Mouse (Mus musculus) lung, adult 2 months (tissue): ENCODE measurements around the gene D630003M21Rik.
A peak's percentile ranks its signal among the peaks of the same experiment; 100 is the strongest.

Experiments used
- CTCF ChIP-seq: fragments of 200-500 bp; IDR thresholded peaks from 2 replicates; pipeline ENCODE4 v1.5.1; 2011; ENCODE audit warnings: mild to moderate bottlenecking, low read length, control low read depth; ENCODE audit not compliant: insufficient read depth
- POLR2A ChIP-seq: fragments of 200-500 bp; IDR thresholded peaks from 2 replicates; pipeline ENCODE4 v1.6.1; 2011; ENCODE audit warnings: low read depth, mild to moderate bottlenecking, control low read depth, low read length, borderline replicate concordance; ENCODE audit errors: extremely low read depth

DNA sequence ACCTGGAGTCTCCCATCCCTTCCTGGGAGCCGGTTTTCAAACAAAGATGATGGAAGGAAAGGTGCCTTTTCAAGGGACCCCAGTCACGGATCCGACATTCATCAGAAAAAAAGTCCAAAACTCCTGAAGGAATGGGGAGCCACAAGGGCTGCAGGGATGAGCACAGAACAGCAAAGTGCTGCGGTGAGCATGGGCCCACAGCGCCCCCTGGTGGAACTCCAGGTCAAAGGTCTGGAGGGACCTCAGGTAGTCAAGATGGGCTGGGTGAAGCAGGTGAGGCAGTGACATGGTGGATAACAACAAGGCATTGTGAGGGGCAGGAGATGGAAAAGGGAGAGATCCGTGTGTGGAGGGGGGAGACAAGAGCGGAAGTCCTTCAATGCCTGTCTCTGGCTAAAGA, 24.9 kb downstream of the D630003M21Rik start:
- no peak for TF ChIP-seq POLR2A
- TF ChIP-seq CTCF = peak; percentile 93
